Mouse (Mus musculus) brain, embryonic 14.5 days (tissue): ENCODE measurements at regions not wholly inside any gene's neighbourhood (a gene's known extent, or its start where the extent isn't known, plus 50 kb on each side); places are given as distances from the start of the nearest gene placed in this dataset.

Experiments
- CTCF ChIP-seq: fragments of 200-500 bp; IDR thresholded peaks from 2 replicates; pipeline ENCODE4 v1.5.1; 2012; ENCODE audit warnings: inconsistent platforms, mild to moderate bottlenecking, moderate library complexity, borderline replicate concordance; ENCODE audit not compliant: insufficient read depth, insufficient read length; ENCODE audit errors: extremely low read depth
- POLR2A ChIP-seq: fragments of 200-500 bp; IDR thresholded peaks from 2 replicates; pipeline ENCODE4 v1.6.1; 2012; ENCODE audit warnings: mild to moderate bottlenecking, inconsistent platforms, borderline replicate concordance; ENCODE audit not compliant: poor library complexity, insufficient read depth, insufficient read length, severe bottlenecking; ENCODE audit errors: extremely low read depth

- TF ChIP-seq POLR2A (no peak), CTCF (no peak)
Observed at GRCm38 (mm10) chr15:51652497-51652896, 2232.2 kb upstream of the Gm7489 start.
